Mouse (Mus musculus) E14TG2a.4 (cell line): Measurements from ENCODE around the gene Tmem28.

Experiments
- CTCF ChIP-seq: conservative IDR thresholded peaks from 2 replicates; pipeline ENCODE4 v1.5.1; 2014; ENCODE audit warnings: low read length
- NANOG ChIP-seq: IDR thresholded peaks from 2 replicates; pipeline ENCODE4 v1.6.1; 2014; ENCODE audit warnings: borderline replicate concordance, low read length, mixed read lengths

DNA sequence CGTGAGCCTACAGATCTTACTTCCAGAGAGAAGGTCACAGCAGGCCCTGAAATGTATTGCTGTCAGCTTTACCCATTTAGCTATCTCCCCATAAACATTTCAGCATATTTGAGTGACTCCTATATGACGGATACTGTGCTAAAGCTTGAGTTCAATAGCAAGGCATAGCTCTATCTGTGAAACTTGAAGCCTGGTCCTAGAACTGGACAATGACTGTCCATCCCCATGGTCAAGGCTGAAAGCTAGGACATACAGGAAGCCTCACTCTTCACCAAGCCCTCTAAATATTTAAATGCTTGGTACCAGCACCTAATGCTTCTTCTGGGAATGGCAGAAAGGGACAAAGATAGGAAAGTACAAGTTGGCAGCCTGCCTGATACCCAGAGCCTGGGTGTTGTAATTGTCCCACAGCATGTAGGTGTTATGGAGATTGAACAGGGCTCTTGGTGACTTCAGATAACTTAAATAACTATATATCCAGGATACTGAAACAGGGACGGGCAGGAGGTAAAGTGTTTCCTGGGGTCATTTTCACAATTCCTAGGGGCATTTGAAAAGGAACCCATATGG lies 51.9 kb downstream of the Tmem28 start:
- TF ChIP-seq NANOG (no peak), CTCF (no peak)
